In the genomic region with DNA sequence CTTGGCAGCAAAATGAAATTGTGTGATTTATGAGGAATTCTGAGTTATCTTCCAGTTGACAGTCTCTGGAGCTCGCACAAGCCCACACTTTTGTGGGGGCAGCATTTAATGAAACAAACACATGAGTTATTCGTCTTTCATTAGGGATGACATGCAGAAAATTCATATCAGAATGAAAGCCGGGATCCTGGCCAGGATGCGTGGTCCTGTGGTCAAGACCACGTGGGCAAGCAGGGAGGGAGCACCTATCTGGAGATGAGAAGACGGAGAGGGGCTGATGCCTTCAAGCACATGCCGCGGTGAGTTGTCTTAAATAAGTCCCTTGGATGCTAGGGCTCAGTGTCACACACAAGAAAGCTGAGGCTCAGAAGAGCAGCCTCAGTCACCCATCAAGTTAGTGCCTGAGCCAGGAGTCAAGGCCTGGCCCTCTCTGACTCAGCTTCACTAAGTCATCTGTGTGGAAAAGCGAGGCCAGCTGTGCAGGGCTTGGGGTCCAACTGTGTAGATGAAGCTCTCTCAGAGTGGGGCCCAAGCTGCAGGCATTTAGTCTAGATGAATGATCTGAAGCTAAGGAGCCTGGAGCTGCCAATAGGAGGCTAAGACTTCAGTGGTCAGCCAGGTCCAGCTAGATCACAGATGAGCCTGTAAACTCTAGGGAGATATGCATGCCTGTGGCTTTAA, we compare ENCODE assay signal across 9 mouse cellular contexts.
A peak's percentile ranks its signal among the peaks of the same experiment; 100 is the strongest.
DNase-seq lines count a peak whose midpoint lies in the region; TF ChIP-seq lines count a peak whose summit lies in the region.
"Had no signal": no experiment of that assay in that cellular context is flagged by ENCODE, and none has a peak within 500 bp of the region (broad histone marks: within the 10 kb centered on the region; RNA-seq: fewer than 3 reads in every experiment).

No protein-coding gene starts in this region.

- TF ChIP-seq CTCF in heart, adult 2 months (IDR thresholded peaks at IDR 0.05), result no peak

- peak; percentile 68 to 74 for DNase-seq in heart, adult 18-20 months
- no peak for DNase-seq in heart, embryonic 10.5 days (ENCODE audit: low spot score)
- peak; percentile 81 for DNase-seq in Muller cell, postnatal 12 days (ENCODE audit: inconsistent ontology term)
- peak; percentile 53 to 67 for DNase-seq in heart, adult 2 months
- peak; percentile 71 for DNase-seq in kidney, postnatal 10 days
- DNase-seq in thymus, postnatal 10 days (ENCODE audit: low spot score in 2 of 2), result no peak
- DNase-seq in natural killer cell, adult 2 months (ENCODE audit: low spot score in 2 of 2), result no peak
- no peak for DNase-seq in embryo, embryonic 10 days (ENCODE audit: low spot score)

- H3K4me1 ChIP-seq in heart, embryonic 10.5 days, result peaks cover 33% of the 10 kb centered on the region
- peaks cover 25% of the 10 kb centered on the region for H3K4me1 ChIP-seq in heart, adult 2 months (ENCODE audit: control insufficient read depth, insufficient read depth, low read length)

- no peak overlapping the region for H3K9ac ChIP-seq in heart, adult 2 months (ENCODE audit: low read depth, low read length)

- 0 out of 2 replicates have a peak, but pooled peaks cover 2% of the 10 kb centered on the region for H3K9me3 ChIP-seq in heart, embryonic 10.5 days

- WGBS in heart, embryonic 10.5 days, result 79% methylated on average over 9 of the region's 9 CpGs
- 68% methylated on average over 9 of the region's 9 CpGs for WGBS in heart, adult 2 months

- no peak overlapping the region for H3K4me3 ChIP-seq in heart, embryonic 10.5 days
- no peak overlapping the region for H3K4me3 ChIP-seq in heart, adult 2 months
- H3K4me3 ChIP-seq: erythroblast, embryonic 14.5 days had no signal

- no peak overlapping the region for H3K27ac ChIP-seq in heart, embryonic 10.5 days
- peak overlapping the region; percentile 76 for H3K27ac ChIP-seq in heart, adult 2 months

- no peak for TF ChIP-seq POLR2A in heart, adult 2 months (IDR thresholded peaks at IDR 0.05; ENCODE audit: insufficient read depth, low read depth, low read length)

- H3K27me3 ChIP-seq in heart, embryonic 10.5 days (ENCODE audit: insufficient read depth, poor library complexity, severe bottlenecking), result peaks cover 3% of the 10 kb centered on the region; the same call in 1 of the 2 replicates
- no peaks in the 10 kb centered on the region for H3K27me3 ChIP-seq in heart, adult 2 months (ENCODE audit: control insufficient read depth, insufficient read depth, low read length)

- no peaks in the 10 kb centered on the region for H3K36me3 ChIP-seq in heart, embryonic 10.5 days
- H3K36me3 ChIP-seq in heart, adult 2 months (ENCODE audit: control insufficient read depth, insufficient read depth, low read length), result no peaks in the 10 kb centered on the region

- intact Hi-C loops in heart, adult 2 months (cut with DNase I), result loop anchor here (5.0 kb wide), 1 partner anchor 32 kb away; no protein-coding TSS in a partner anchor

- no peaks in the 10 kb centered on the region for H3K79me2 ChIP-seq in heart, adult 2 months (replicated peaks; ENCODE audit: control insufficient read depth, insufficient read depth, low read length)

- no peak for TF ChIP-seq EP300 in heart, adult 2 months (IDR thresholded peaks at IDR 0.05; ENCODE audit: insufficient read depth, low read depth, low read length)

Comparison
In these comparisons a context has a peak if more than half of its experiments do, and no peak if none do; other contexts are left out.
1. DNase-seq: peak in heart, adult 18-20 months (2 of 2), Muller cell, postnatal 12 days (single experiment), heart, adult 2 months (2 of 2) and kidney, postnatal 10 days (single experiment); none in heart, embryonic 10.5 days (single experiment), thymus, postnatal 10 days (0 of 2), natural killer cell, adult 2 months (0 of 2) and embryo, embryonic 10 days (single experiment).